In the genomic region with DNA sequence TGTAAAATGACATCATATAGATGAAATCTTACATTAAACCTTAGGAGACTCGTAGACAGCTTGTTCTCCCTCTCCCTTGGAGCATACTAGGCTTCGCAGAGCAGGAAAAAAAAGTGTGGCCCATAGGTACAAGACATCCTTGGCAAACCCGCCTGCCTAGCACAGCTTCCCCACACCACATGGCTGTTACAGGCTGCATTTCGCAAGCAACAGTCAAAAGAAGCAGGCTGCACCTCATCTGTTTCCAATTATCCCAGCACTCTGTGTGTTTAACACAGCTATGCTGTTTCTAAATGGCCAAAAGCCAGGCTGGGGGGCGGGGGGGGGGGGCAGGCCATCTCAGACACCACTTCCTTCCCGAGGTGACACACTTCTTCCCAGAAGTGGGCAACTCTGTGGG, we compare ENCODE assay signal across 12 mouse cellular contexts. TPM values are rescaled to one million over a fixed set of nuclear protein-coding genes. Genes with fewer than 3 reads are reported as not detected.
A peak's percentile ranks its signal among the peaks of the same experiment; 100 is the strongest.
DNase-seq lines count a peak whose midpoint lies in the region; ATAC-seq lines count a peak whose summit lies in the region.
"Had no signal": no experiment of that assay in that cellular context is flagged by ENCODE, and none has a peak within 500 bp of the region (broad histone marks: within the 10 kb centered on the region; RNA-seq: fewer than 3 reads in every experiment).

No protein-coding gene starts in this region.

- 0 out of 2 replicates have a peak, but pooled peaks have one; percentile 15 for ATAC-seq in heart, embryonic 12.5 days (ENCODE audit: insufficient number of reproducible peaks, low FRiP score)
- ATAC-seq in granulocyte monocyte progenitor cell, adult 5-6 weeks (replicated peaks; ENCODE audit: poor library complexity, severe bottlenecking) = peak; percentile 69

- peaks cover 12% of the 10 kb centered on the region; the same call in 1 of the 2 replicates for H3K4me1 ChIP-seq in heart, embryonic 12.5 days (replicated peaks)

- no peak for DNase-seq in heart, postnatal 4 days
- peak; percentile 50 for DNase-seq in testis, postnatal 14 days (ENCODE audit: low spot score)
- no peak for DNase-seq in testis, postnatal 10 days (ENCODE audit: low spot score)
- DNase-seq in kidney, adult 18-20 months = no peak
- no peak for DNase-seq in thymus, postnatal 10 days (ENCODE audit: low spot score in 2 of 2)
- DNase-seq in urinary bladder, postnatal 36 days (ENCODE audit: low spot score in 2 of 2) = no peak
- DNase-seq: adrenal gland, postnatal 14 days; cerebellum, postnatal 25 days; thymus, postnatal 36 days had no signal

- no peaks in the 10 kb centered on the region for H3K9me3 ChIP-seq in heart, embryonic 12.5 days (replicated peaks)

- no peak overlapping the region for H3K4me3 ChIP-seq in heart, embryonic 12.5 days
- H3K4me3 ChIP-seq: heart, adult 2 months had no signal

- H3K27me3 ChIP-seq in heart, embryonic 12.5 days (replicated peaks) = no peaks in the 10 kb centered on the region

- H3K36me3 ChIP-seq in heart, embryonic 12.5 days = no peaks in the 10 kb centered on the region

- no peak overlapping the region for H3K4me2 ChIP-seq in heart, embryonic 12.5 days

- WGBS in heart, embryonic 12.5 days = 48% methylated on average over 6 of the region's 6 CpGs

- no peak overlapping the region for H3K27ac ChIP-seq in heart, embryonic 12.5 days (ENCODE audit: poor library complexity, severe bottlenecking)
- H3K27ac ChIP-seq: heart, adult 2 months had no signal

- H3K9ac ChIP-seq in heart, embryonic 12.5 days = no peak overlapping the region

RNA-seq across cellular contexts. Expression of a gene that starts 20.8 kb away (rescaled TPM):
- polyA plus RNA-seq in heart, embryonic 12.5 days (2016; fragmentation: Nextera tagmentation; extraction: Ambion mirVana) = 5.8 and 7.2 TPM in 2 replicates
- total RNA-seq in heart, postnatal 4 days (2021) = 10 to 100 TPM; 18.2 to 19.0 TPM
- total RNA-seq in granulocyte monocyte progenitor cell, adult 5-6 weeks (2014; fragmentation: Nextera tagmentation) = 18.2 and 19.0 TPM in 2 replicates
- 6.1 TPM in 2 replicates for total RNA-seq in granulocyte monocyte progenitor cell, adult 5-6 weeks (2017)
